Mouse (Mus musculus) common myeloid progenitor, adult 5-6 weeks (primary cell): ENCODE measurements at regions not wholly inside any gene's neighbourhood (a gene's known extent, or its start where the extent isn't known, plus 50 kb on each side); places are given as distances from the start of the nearest gene placed in this dataset.
"Not testable (repeated sequence)": the region's sequence is repeated elsewhere in the genome, so short reads cannot be mapped to it uniquely, and the experiment has no call there.

Source experiments
- ATAC-seq: replicated peaks from 2 replicates; pipeline ENCODE4 v1.8.0; 2016; ENCODE audit warnings: low read depth, mild to moderate bottlenecking, moderate TSS enrichment, inconsistent platforms; ENCODE audit not compliant: poor library complexity, severe bottlenecking

- ATAC-seq: no peak
These were observed 447.8 kb downstream of the Lrig3 start for GRCm38 (mm10) chr10:126413786-126414185.

GRCm38 (mm10) chr10:126392235-126392634, 426.3 kb downstream of the Lrig3 start:
- peak; percentile 22; the same call in 1 of the 2 replicates for ATAC-seq

GRCm38 (mm10) chr10:126391770-126392169, 425.8 kb downstream of the Lrig3 start:
- ATAC-seq: peak; percentile 47

- 0 out of 2 replicates have a peak, but pooled peaks have one; percentile 29 for ATAC-seq
These were observed 420.5 kb downstream of the Lrig3 start for GRCm38 (mm10) chr10:126386430-126386829.

- no peak for ATAC-seq
These were observed 419.7 kb downstream of the Lrig3 start for GRCm38 (mm10) chr10:126385644-126386043.

- ATAC-seq: no peak
These were observed 414.4 kb downstream of the Lrig3 start for GRCm38 (mm10) chr10:126380381-126380780.

- no peak for ATAC-seq
These were observed 413.3 kb downstream of the Lrig3 start for GRCm38 (mm10) chr10:126379239-126379638.

GRCm38 (mm10) chr10:126373906-126374305, 407.9 kb downstream of the Lrig3 start:
- no peak for ATAC-seq

- no peak for ATAC-seq
These were observed 405.9 kb downstream of the Lrig3 start for GRCm38 (mm10) chr10:126371881-126372280.

- no peak for ATAC-seq
These were observed 383.1 kb downstream of the Lrig3 start for GRCm38 (mm10) chr10:126349076-126349475.

- no peak for ATAC-seq
These were observed 371.5 kb downstream of the Lrig3 start for GRCm38 (mm10) chr10:126337426-126337825.

GRCm38 (mm10) chr10:126333786-126334185, 367.8 kb downstream of the Lrig3 start:
- no peak for ATAC-seq

- peak; percentile 100 for ATAC-seq
These were observed 364.5 kb downstream of the Lrig3 start for GRCm38 (mm10) chr10:126330305-126330969.

- no peak for ATAC-seq
These were observed 354.9 kb downstream of the Lrig3 start for GRCm38 (mm10) chr10:126320831-126321230.

- no peak for ATAC-seq
These were observed 353.8 kb downstream of the Lrig3 start for GRCm38 (mm10) chr10:126319795-126320194.

- no peak for ATAC-seq
These were observed 334.0 kb downstream of the Lrig3 start for GRCm38 (mm10) chr10:126299962-126300361.

- no peak for ATAC-seq
These were observed 332.2 kb downstream of the Lrig3 start for GRCm38 (mm10) chr10:126298211-126298610.

GRCm38 (mm10) chr10:126295853-126296252, 329.9 kb downstream of the Lrig3 start:
- no peak for ATAC-seq

- ATAC-seq: no peak
These were observed 325.8 kb downstream of the Lrig3 start for GRCm38 (mm10) chr10:126291765-126292164.

- not testable (repeated sequence) for ATAC-seq
These were observed 319.1 kb downstream of the Lrig3 start for GRCm38 (mm10) chr10:126285096-126285495.

GRCm38 (mm10) chr10:126270376-126270775, 304.4 kb downstream of the Lrig3 start:
- no peak for ATAC-seq

- ATAC-seq: no peak
These were observed 301.5 kb downstream of the Lrig3 start for GRCm38 (mm10) chr10:126267321-126267998.
